Mouse (Mus musculus) hindbrain, embryonic 14.5 days (tissue): ENCODE data around the gene Id1. TPM values are rescaled to one million over a fixed set of nuclear protein-coding genes. Genes with fewer than 3 reads are reported as not detected.
A peak's percentile ranks its signal among the peaks of the same experiment; 100 is the strongest.

ENCODE experiments used
- ATAC-seq: fragments of 200-750 bp; cut with Nextera tagmentation; 2 replicates; pipeline ENCODE4 v1.8.0; 2017; ENCODE audit warnings: moderate number of reproducible peaks, mild to moderate bottlenecking, moderate TSS enrichment, moderate library complexity; ENCODE audit not compliant: low FRiP score
- DNase-seq: peaks from one replicate; pipeline ENCODE4 v3.0.0-alpha.2; 2015; ENCODE audit warnings: low spot score
- H3K27ac ChIP-seq: fragments of 300-500 bp; sonication (generic); 2 replicates; pipeline ENCODE4 v1.5.1; 2014; ENCODE audit warnings: mild to moderate bottlenecking, moderate library complexity
- H3K27me3 ChIP-seq: fragments of 300-500 bp; sonication (generic); 2 replicates; pipeline ENCODE4 v1.6.1; 2014; ENCODE audit warnings: mild to moderate bottlenecking, low read length, mixed read lengths; ENCODE audit not compliant: control insufficient read depth, insufficient read depth
- H3K36me3 ChIP-seq: fragments of 300-500 bp; sonication (generic); replicated peaks from 2 replicates; pipeline ENCODE4 v1.6.1; 2014; ENCODE audit not compliant: control insufficient read depth, insufficient read depth
- H3K4me1 ChIP-seq: fragments of 300-500 bp; sonication (generic); replicated peaks from 2 replicates; pipeline ENCODE4 v1.6.1; 2014; ENCODE audit warnings: antibody characterized with exemption, low read length, mixed read lengths; ENCODE audit not compliant: control insufficient read depth, insufficient read depth
- H3K4me2 ChIP-seq: fragments of 300-500 bp; sonication (generic); replicated peaks from 2 replicates; pipeline ENCODE4 v1.6.1; 2014; ENCODE audit warnings: mild to moderate bottlenecking, moderate library complexity
- H3K4me3 ChIP-seq: fragments of 300-500 bp; sonication (generic); replicated peaks from 2 replicates; pipeline ENCODE4 v1.5.1; 2014; ENCODE audit warnings: mild to moderate bottlenecking, low read length
- H3K9ac ChIP-seq: fragments of 300-500 bp; sonication (generic); 2 replicates; pipeline ENCODE4 v1.6.1; 2014
- H3K9me3 ChIP-seq: fragments of 300-500 bp; sonication (generic); 2 replicates; pipeline ENCODE4 v1.6.1; 2016; ENCODE audit warnings: low read length; ENCODE audit not compliant: control insufficient read depth
- WGBS: fragments of 180-500 bp; shearing (Covaris S2); extraction: QIAGEN DNeasy Blood & Tissue Kit; methylation state at CpG from one replicate; pipeline ENCODE4 v1.1.7; 2014; 5-methylcytosine and 5-hydroxymethylcytosine counted together
- microRNA-seq: library from miRNA; unstranded; fragments of <30 nt; microRNA quantifications from one replicate; pipeline ENCODE4, GENCODE M21; 2016
- polyA plus RNA-seq: library from polyadenylated mRNA; unstranded; fragments of >200 nt; fragmentation: Nextera tagmentation; extraction: Ambion mirVana; gene quantifications from 2 replicates; pipeline ENCODE4 v1.2.1, GENCODE M21; 2014

Gene Id1
- polyA plus RNA-seq, 1 experiment from 2014 or later, result 68.0 TPM

- no peak overlapping the region for H3K4me2 ChIP-seq
- DNase-seq (no peak), ATAC-seq (no peak)
- peaks cover 27% of the 10 kb centered on the region for H3K36me3 ChIP-seq
- H3K9ac ChIP-seq, result no peak overlapping the region
- no peaks in the 10 kb centered on the region for H3K9me3 ChIP-seq
- H3K4me3 ChIP-seq, result no peak overlapping the region
- 94% methylated on average over 8 of the region's 8 CpGs for WGBS
- no peak overlapping the region for H3K27ac ChIP-seq
- H3K4me1 ChIP-seq, result peaks cover 10% of the 10 kb centered on the region
- no peaks in the 10 kb centered on the region for H3K27me3 ChIP-seq
Observed at GRCm38 (mm10) chr2:152784640-152785039, 48.6 kb downstream of the Id1 start.

GRCm38 (mm10) chr2:152785446-152786350 lies 49.6 kb downstream of the Id1 start:
- no peak overlapping the region for H3K9ac ChIP-seq
- ATAC-seq, result peak; percentile 46; the same call in 1 of the 2 replicates
- H3K27me3 ChIP-seq, result no peaks in the 10 kb centered on the region
- peak; percentile 47 for DNase-seq
- no peak overlapping the region for H3K4me3 ChIP-seq
- H3K36me3 ChIP-seq, result peaks cover 16% of the 10 kb centered on the region
- WGBS, result 68% methylated on average over 18 of the region's 18 CpGs
- peaks cover 11% of the 10 kb centered on the region for H3K4me1 ChIP-seq
- no peaks in the 10 kb centered on the region for H3K9me3 ChIP-seq
- H3K4me2 ChIP-seq, result no peak overlapping the region; the same call in 1 of the 2 replicates
- peak overlapping the region; percentile 79 for H3K27ac ChIP-seq

Small RNA genes lying within 50 kb of the gene (microRNA-seq; reads per million reads assigned to microRNA genes)
- not detected for gene Gm23802

Other genes with a start within 250 kb of the Id1 start
- gene Defb22, start 246.1 kb upstream of the Id1 start, polyA plus RNA-seq, result not detected in 2 replicates
- not detected in 2 replicates for gene Defb26, start 224.6 kb upstream of the Id1 start, polyA plus RNA-seq
- not detected in 2 replicates for gene Defb28, start 218.0 kb upstream of the Id1 start, polyA plus RNA-seq
- not detected in 2 replicates for gene Defb29, start 196.2 kb upstream of the Id1 start, polyA plus RNA-seq
- gene Gm17416, start 166.9 kb upstream of the Id1 start, polyA plus RNA-seq, result not detected in 2 replicates
- gene Defb21, start 163.5 kb upstream of the Id1 start, polyA plus RNA-seq, result not detected in 2 replicates
- gene Defb19, start 155.9 kb upstream of the Id1 start, polyA plus RNA-seq, result not detected in 2 replicates
- not detected in 2 replicates for gene Defb45, start 136.9 kb upstream of the Id1 start, polyA plus RNA-seq
- not detected in 2 replicates for gene Defb36, start 131.9 kb upstream of the Id1 start, polyA plus RNA-seq
- gene Defb25, start 113.2 kb upstream of the Id1 start, polyA plus RNA-seq, result not detected in 2 replicates
- 0.33 and 0.87 TPM in 2 replicates for gene Rem1, start 109.3 kb upstream of the Id1 start, polyA plus RNA-seq
- gene H13, start 66.8 kb upstream of the Id1 start, polyA plus RNA-seq, result 155 and 164 TPM in 2 replicates
- gene Mcts2, start 49.2 kb upstream of the Id1 start, polyA plus RNA-seq, result 34.0 and 41.9 TPM in 2 replicates
- gene Cox4i2, start 17.9 kb downstream of the Id1 start, polyA plus RNA-seq, result 5.8 TPM in 2 replicates
- gene Bcl2l1, start 95.5 kb downstream of the Id1 start, polyA plus RNA-seq, result 155 and 165 TPM in 2 replicates
- 17.2 and 20.1 TPM in 2 replicates for gene Tpx2, start 111.7 kb downstream of the Id1 start, polyA plus RNA-seq
- gene Mylk2, start 175.1 kb downstream of the Id1 start, polyA plus RNA-seq, result not detected in 2 replicates
- 3.5 and 4.9 TPM in 2 replicates for gene Foxs1, start 197.0 kb downstream of the Id1 start, polyA plus RNA-seq
- gene Dusp15, start 215.4 kb downstream of the Id1 start, polyA plus RNA-seq, result 8.8 and 11.0 TPM in 2 replicates
- gene Ttll9, start 226.2 kb downstream of the Id1 start, polyA plus RNA-seq, result 8.0 and 11.2 TPM in 2 replicates